Mouse (Mus musculus): Measurements from ENCODE around the gene Arhgef2.
"Not testable (repeated sequence)": the region's sequence is repeated elsewhere in the genome, so short reads cannot be mapped to it uniquely, and the experiment has no call there.

Gene Arhgef2

DNA sequence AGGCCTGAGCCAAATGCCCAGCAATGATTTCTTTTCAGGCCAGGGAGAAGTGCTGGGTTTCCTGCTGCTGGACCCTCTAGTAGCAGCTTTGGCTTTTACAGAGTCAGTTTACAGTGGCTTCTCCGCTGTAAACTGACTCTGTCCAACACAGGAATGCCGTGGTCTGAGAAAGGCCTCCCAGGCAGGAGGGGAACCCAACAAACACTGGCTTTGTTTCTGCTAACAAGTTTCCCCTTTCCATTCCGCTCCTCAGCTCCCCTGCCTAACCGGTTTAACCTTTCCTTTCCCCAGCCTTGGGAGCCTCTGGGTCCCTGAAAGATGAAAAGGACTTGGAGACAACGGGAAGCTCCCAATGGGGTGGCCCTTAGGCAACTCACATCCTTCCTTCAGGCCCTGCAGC is 15.5 kb upstream of the Arhgef2 start:
- no peak for DNase-seq (ENCODE audit: extremely low spot score, low read depth, low spot score)

DNA sequence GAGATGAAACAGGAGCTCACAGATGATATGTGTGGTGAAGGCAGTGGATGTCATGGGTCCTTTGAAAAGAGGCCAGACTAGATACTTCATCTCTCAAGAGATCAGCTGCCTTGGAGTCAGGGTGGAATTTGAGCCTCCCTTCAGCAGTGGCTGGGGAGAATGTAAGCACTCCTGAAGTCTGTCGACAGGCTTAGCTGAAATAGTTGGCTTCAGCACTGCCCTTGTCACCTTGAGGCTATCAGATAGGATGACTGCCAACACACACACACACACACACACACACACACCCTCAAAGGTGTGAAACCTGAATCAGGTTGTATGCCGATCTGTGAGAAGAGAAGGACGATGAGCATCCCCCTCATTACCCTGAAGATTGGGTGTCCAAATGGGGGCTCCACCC is 14.7 kb upstream of the Arhgef2 start:
- no peak for DNase-seq (ENCODE audit: extremely low spot score, low read depth, low spot score)

DNA sequence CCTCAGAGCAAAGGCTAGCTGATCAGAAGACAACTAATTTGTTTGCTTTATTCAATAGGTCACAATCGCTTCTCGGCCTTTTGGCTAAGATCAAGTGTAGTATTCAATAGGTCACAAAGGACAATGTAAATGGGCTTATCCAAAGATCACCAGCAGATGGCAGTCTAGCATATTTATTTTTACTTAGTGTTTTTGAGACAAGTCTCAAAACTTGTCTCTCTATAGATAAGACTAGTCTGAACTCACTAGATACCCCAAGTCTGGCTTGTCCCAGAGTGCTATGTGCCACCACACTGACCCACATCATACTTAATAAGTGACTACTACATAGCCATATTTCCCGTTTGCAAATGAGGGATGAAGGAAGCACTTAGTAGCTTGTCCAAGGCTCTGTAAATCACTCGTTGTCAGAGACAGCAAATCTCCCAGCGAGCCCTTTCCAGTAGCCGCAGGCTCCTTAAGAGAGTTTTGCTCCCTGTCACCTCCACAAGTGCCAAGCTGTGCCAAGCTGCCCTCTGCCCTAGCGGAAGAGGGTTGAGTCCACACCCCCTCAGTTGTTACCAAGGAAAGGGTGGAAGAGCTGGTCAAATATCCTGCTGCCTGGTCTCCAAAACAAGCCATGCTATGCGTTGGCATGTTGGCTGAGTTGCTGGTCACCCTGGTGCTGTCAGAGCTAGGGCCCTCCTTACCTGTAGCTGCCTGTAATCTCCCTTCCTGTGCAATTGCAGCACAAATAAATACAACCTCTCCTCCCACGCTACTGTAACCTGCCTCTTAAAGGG is 13.6 kb upstream of the Arhgef2 start:
- DNase-seq (ENCODE audit: extremely low spot score, low read depth, low spot score): peak; percentile 95

DNA sequence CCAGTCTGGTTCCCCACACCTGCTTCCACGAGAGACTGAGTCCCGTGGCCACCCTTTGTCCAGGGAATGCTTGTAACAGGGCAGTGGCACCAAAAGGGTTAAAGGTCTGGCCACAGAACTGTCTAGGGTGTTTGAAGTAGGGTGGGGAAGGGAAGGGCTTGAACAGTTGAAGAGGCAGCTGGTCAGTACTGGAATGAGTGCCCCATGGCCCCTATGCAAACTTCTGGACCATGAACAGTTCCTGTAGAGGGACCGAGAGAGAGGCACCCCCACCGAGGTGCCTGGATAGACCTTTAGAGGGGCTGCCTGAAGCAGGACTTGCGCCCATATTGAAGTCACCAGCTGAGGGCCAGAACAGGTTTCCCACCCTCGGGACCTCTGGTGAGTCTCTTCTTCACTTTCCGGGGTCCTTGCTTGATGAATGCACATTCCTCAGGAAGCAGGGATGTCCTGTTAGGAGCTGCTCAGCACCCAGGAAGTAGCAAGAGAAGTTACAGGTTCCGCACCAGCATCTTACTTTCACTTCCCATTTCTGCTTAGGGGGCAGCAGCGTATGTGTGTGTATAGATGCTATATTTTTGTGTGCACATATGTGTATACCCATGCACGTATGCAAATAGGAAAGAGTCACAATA is 12.7 kb upstream of the Arhgef2 start:
- no peak for DNase-seq (ENCODE audit: extremely low spot score, low read depth, low spot score)

DNA sequence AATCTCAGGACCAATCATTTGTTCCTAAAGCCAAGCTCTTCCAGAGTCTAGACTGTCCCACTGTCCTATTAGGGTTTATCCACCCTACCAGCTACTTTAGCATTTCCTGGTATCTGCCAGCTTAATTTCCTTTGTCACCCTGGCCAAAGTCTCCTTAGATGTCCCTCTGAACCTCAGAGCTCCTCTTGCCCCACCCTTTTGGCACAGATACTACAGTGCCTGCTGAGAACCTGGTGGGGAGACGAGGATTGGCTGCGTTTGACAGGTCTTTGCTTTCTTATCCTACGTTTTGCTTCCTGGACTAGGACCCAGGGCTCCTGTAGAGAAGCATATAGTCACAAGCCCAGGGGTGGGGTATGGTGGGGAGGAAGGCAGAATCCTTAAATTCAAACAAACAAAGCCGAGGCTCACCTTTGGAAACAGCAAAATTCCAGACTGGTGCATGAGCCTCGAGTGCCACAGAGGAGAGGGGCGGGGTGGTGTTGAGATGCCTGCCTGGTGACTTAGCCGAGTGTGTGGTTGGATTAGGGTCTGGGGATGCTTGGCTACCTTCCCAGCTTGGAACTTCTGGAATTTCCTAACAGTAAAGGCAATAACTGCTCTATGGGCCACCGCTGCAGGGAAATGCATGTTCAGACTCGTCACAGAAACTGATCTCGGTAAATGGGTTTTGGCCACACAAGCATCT is 11.7 kb upstream of the Arhgef2 start:
- no peak for DNase-seq (ENCODE audit: extremely low spot score, low read depth, low spot score)

DNA sequence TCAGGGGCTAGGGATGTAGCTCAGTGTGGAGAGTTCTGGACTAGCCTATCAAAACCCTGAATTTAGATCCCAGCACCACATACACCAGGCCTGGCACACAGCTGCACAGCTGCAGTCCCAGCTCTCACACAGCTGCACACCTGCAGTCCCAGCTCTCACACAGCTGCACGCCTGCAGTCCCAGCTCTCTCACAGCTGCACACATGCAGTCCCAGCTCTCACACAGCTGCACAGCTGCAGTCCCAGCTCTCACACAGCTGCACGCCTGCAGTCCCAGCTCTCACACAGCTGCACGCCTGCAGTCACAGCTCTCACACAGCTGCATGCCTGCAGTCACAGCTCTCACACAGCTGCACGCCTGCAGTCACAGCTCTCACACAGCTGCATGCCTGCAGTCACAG is 9.2 kb upstream of the Arhgef2 start:
- not testable (repeated sequence) for DNase-seq (ENCODE audit: extremely low spot score, low read depth, low spot score)

DNA sequence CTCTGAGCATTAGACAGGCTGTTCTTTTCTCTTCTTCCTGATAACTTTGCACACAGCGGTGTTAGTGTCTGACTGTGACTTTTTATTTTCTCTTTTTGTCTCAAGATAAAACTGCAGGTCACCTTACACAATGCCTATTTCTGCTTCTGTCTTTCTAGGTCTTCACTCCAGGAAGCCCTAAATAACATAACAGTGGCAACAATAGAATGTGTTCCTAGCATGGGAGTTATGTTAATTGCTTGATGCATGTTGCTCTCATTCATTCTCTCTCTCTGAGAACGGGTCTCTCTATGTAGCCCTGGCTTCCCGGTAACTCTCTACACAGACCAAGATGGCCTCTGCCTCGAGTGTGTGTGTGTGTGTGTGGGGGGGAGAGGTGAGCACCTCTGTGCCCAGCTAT is 3.3 kb upstream of the Arhgef2 start:
- no peak for DNase-seq (ENCODE audit: extremely low spot score, low read depth, low spot score)

DNA sequence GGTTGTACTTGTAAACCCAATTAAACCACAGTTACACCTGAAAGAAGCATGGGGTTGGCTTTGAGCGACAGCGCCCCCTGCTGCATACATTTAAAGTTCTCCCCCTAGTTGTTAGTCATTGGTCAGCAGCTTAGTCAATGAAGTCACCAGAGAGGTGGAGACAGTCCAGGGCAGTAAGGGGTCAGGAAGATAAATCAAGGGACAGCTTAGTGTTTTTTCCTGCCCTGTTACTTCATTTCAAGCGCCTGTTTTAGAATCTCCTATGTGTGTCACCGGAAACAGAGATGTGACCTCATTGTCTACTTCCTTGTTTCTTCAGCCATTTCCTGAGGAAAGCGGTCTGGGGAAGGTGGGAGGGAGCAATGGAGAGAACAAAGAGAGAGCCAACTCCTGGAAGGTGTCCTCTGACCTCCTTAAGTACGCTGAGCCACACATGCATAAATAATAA is 2.0 kb upstream of the Arhgef2 start:
- no peak for DNase-seq (ENCODE audit: extremely low spot score, low read depth, low spot score)

DNA sequence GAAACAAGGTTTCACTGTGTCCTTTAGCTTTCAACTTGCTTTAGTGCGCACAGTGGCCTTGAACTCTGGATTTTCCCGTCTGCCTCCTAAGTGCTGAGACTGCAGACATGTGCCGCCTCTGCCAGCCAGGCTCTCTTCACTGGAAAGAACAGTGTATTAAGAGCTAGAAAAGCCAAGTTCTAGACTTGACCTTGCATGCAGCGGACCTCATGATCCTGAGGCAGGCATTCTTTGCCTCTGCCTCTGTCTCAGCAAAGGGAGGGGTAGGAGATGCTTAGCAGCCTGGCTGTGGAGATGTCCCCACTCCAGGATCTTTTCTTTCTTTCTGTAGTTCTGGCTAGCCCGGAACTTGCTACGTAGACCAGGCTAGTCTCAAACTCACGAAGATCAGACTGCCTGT is 903 bp upstream of the Arhgef2 start:
- no peak for DNase-seq (ENCODE audit: extremely low spot score, low read depth, low spot score)

DNA sequence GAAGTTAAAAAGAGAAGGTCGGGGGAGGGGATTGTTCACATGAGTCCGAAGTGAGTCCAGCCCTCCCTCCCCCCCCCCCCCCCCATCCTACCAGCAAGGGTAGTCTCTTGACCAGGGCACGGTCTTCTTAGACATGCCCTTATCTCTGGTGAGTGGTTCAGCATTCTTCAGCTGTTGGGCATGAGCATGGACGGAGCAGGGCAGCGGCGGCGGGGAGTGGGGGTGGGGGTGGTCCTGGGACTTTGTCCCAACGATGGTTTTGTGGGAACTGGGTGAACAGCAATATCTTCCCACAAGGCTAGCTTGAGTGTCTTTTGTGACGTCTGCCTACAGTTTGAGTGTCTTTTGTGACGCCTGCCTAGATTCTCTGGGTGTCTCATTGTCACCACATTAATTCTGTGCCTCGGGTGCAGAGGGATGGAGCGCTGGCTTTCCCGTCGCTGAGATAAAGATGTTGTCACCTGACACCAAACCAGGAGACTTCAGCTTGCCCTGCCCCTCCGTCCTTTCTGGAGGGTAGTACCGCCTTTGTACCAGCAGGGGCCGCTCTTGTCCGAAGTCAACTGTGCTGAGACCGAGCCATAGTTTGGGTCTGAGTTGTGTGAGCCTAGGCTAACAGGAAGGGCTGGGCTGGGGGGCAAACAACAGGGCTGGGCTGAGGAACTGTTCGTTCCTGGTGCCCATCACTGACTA is 1.4 kb downstream of the Arhgef2 start:
- peak; percentile 79 for DNase-seq (ENCODE audit: extremely low spot score, low read depth, low spot score)

DNA sequence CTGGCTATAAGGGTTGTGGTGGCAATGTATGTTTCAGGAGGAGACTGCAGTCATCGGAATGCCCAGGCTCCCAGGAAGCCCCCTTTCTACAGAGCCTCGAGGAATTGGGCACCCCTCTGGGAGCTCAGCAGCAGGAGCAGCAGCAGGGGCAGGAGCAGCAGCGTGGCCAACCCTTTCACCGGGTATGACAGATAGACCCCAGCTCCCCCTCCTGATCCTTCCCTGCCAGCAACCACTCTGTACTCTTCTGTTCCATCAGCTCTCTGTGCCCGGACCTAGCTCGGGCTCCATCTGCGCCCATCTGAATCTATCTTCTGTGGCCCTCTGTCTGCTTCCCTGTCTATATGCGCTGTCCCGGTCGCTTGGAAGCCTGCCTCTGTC is 2.0 kb downstream of the Arhgef2 start:
- DNase-seq (ENCODE audit: extremely low spot score, low read depth, low spot score): no peak

DNA sequence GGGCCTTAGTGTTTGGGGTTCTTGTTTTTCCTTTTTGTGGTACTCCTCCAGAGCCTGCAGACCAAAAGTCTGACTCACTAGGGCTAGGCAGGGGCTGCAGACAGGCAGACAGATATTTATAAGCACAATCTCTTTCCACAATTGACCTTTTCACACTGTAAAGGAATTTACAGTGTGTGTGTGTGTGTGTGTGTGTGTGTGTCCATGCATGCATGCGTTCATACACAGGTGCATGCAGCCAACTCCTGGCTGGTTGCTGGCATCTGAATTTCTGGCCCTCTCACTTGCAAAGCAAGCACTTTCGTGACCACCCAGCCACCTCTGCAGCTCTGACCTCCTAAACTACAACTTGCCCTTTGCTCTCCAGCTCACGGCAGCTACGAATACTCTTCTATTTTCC is 3.3 kb downstream of the Arhgef2 start:
- no peak for DNase-seq (ENCODE audit: extremely low spot score, low read depth, low spot score)

DNA sequence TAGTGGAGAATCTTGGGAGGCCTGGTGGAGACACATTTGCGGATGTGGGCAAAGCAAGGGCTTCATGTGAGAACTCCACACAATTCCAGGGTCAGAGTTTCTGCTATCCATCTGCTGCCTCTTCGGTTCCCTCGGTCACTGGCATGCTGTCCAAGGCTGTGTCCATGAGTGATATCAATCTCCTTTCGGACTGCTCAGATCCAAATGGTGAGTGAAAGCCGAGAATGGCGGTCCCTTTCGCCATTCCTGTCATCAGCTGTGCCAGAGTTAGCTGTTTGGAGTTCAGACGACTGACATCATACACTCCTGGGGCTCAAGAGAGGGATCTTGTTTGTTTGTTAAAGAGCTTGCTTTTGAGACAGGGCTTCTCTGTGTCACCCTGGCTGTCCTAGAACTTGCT is 8.7 kb downstream of the Arhgef2 start:
- DNase-seq (ENCODE audit: extremely low spot score, low read depth, low spot score): no peak

DNA sequence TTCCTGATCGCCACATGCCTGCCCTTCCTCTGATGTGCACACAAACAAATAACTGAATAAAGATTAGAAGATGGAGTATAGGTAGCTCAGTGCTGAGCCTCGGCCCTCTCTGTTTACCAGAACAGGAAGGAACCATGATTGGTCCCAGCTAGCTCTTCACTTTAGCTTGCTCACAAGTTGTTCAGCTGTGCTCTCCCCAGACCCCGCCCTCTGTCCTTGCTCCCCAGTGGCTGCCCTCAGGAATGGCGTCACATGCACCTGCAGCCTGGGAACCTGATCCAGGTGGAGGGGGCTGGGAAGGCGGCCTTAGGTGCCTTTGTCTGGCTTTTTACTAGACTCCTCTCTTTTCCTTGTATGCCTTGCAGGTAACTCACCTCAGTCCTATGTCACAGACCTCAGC is 9.4 kb downstream of the Arhgef2 start:
- no peak for DNase-seq (ENCODE audit: extremely low spot score, low read depth, low spot score)

DNA sequence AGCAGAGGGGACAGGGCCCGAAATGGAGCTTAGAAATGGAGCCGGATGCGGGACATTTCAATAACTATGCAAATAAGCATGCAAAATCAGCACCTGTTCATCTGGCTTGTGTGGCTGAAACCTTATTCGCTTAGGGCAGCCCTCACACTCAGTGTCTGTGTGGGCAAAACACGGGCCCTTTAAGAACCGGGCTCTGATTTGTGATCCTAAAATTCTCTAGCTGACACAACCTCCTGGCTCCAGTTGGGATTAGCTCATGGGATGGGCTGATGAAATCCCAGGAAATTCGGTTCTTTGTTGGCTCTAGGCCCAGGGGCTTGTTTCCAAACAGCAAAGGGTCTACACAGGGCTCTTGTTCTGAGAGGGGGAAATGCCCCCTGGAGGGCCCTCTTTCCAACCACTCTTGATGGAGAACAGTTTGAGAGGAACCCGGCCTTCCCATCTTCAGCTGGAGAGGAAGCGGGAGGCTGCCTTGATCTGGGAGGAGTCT is 10.2 kb downstream of the Arhgef2 start:
- no peak for DNase-seq (ENCODE audit: extremely low spot score, low read depth, low spot score)

DNA sequence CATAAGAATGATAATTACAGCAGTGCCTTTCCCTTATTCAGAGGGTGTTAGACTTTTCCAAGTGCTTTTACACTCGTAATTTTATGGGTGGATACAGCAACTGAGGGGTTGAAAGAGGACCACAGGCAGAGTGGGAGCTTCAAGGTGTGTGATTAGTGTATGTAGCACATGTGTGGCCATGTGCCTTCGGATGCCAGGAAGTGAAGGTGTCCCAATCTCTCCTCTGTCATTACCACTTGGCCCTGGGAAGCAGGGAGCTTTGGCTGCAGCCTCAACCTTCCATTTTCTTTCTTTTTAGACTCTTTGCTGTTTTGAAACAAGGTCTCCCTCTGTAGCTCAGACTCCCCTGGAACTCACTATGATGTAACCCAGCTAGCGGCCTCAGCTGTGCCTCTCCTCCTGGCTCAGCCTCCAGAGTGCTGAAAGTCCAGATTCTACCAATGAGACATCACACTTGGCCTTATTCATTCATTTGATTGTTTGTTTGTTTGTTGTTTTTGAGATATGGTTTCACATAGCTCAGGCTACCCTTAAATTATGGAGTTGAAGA is 11.3 kb downstream of the Arhgef2 start:
- DNase-seq (ENCODE audit: extremely low spot score, low read depth, low spot score): no peak

DNA sequence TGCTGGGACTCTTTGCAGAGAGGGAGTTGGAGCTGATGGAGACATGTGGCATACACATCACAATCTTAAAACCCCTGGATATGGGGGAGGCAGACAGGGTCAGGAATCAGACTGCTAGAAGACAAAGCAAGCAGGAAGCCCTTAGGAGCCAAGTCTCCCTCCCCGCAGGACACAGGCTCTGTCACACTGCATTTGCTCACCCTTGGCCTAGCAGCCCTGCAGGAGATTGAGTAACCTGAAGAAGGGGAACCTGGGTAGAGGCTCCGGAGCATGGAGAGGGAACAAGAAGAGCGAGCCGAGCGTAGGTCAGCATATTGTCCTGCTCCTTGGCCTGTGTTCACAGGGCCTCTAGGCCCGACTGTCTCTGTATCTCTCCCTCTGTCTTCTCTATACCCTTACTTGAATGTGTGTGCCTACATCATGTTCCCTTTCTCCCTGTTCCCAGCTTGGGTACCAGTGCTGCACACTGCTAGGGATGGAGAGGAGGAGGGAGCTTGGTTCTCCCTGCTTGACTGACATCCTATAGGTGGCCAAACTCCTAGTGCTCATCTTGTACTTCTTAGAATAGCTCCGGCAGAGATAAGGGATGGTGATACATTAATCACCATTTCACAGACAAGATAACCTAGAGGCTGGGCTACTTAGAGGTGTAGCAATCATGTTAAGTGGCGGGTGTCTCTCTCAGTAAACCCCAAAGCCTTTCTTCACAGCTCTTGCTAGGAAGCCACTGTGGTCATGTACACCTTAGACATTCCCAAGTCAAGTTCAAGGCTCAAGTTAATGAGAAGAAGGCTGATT is 12.5 kb downstream of the Arhgef2 start:
- no peak for DNase-seq (ENCODE audit: extremely low spot score, low read depth, low spot score)

DNA sequence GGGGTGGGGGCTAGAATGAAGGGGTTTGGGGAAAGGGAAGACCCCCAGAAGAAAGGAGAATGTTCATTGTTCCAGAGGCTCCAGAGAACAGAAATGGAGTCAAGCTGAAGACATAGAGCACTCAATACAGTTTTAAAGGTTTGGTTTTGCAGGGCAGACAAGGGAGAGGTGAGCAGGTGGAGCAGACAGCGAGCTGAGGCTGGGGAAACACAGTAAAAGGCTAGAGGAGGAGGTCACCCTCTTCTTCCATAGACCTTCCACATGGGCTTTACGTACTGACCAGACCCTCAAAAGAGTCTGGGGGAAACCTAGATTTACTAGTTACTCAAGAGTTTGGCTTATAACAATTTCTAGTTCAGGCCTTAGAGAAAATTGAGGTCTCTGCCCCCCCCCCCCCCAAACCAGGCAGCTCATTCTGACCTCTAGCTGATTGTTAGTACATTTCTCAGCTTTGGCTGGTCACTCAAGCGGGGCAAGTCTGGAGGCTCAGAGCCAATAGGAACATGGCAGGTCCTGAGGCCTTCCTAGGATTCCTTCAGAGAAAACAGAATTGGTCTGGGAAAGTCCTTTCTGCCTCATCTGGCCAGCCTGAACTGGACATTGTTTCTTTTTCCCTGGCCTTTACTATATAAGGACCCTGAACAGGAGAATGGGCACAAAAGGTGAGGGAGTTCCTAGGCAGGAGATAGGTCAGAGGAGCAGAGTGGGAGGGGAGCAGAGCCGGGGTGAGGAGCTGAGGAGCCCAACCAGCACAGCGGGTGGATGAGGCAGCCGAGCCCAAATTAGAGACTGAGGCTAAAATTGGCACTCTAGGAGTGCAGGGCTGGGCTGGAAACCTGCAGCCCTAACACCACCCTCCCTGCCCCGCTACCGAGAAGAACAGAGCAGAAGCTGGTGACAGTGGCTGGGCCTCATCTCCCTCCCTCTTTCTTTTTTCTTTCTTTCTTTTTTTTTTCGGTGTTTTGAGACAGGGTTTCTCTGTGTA is 13.6 kb downstream of the Arhgef2 start:
- no peak for DNase-seq (ENCODE audit: extremely low spot score, low read depth, low spot score)

All from hindlimb bud, embryonic 11.5 days (tissue).